Comparison of ENCODE assay signal across 27 mouse cellular contexts in genomic region chr9:109114871-109115270, GRCm38 (mm10). TPM values are rescaled to one million over a fixed set of nuclear protein-coding genes. Genes with fewer than 3 reads are reported as not detected.
DNase-seq lines count a peak whose midpoint lies in the region; ATAC-seq lines count a peak whose summit lies in the region.
"Had no signal": no experiment of that assay in that cellular context is flagged by ENCODE, and none has a peak within 500 bp of the region (broad histone marks: within the 10 kb centered on the region; RNA-seq: fewer than 3 reads in every experiment).

No protein-coding gene starts in this region.

- 90% methylated on average over 7 of the region's 7 CpGs for WGBS in kidney, embryonic 15.5 days
- 92% methylated on average over 7 of the region's 7 CpGs for WGBS in midbrain, embryonic 11.5 days
- 88% methylated on average over 7 of the region's 7 CpGs for WGBS in midbrain, embryonic 10.5 days
- WGBS in limb, embryonic 10.5 days, result 86% methylated on average over 7 of the region's 7 CpGs

- no peaks in the 10 kb centered on the region for H3K27me3 ChIP-seq in kidney, embryonic 15.5 days
- no peaks in the 10 kb centered on the region for H3K27me3 ChIP-seq in midbrain, embryonic 11.5 days (ENCODE audit: control insufficient read depth, insufficient read depth, low read length)
- H3K27me3 ChIP-seq in midbrain, embryonic 10.5 days (ENCODE audit: low read depth, poor library complexity, severe bottlenecking), result no peaks in the 10 kb centered on the region
- H3K27me3 ChIP-seq in limb, embryonic 10.5 days (ENCODE audit: low read depth, poor library complexity, severe bottlenecking), result no peaks in the 10 kb centered on the region
- H3K27me3 ChIP-seq: embryonic facial prominence, embryonic 13.5 days; forebrain, embryonic 12.5 days; intestine, embryonic 15.5 days had no signal

- DNase-seq in adrenal gland, postnatal 10 days, result peak; percentile 15
- no peak for DNase-seq in adrenal gland, postnatal 36 days
- peak; percentile 4 for DNase-seq in kidney, postnatal 10 days
- DNase-seq in midbrain, embryonic 11.5 days (ENCODE audit: low spot score, missing footprints), result peak; percentile 12
- DNase-seq in midbrain, embryonic 10.5 days (ENCODE audit: low spot score), result no peak
- DNase-seq in limb, embryonic 10.5 days (ENCODE audit: low spot score), result peak; percentile 19
- DNase-seq in layer of hippocampus, adult 8-10 months (ENCODE audit: low spot score in 2 of 2), result no peak
- DNase-seq: cerebellum, adult 11-12 months; cerebellum, adult 9-10 months; cerebellum, postnatal 25 days; gastrocnemius, postnatal 10 days had no signal

- no peak overlapping the region for H3K4me3 ChIP-seq in kidney, embryonic 15.5 days (replicated peaks)
- H3K4me3 ChIP-seq in midbrain, embryonic 11.5 days (ENCODE audit: low read depth, low read length), result no peak overlapping the region
- H3K4me3 ChIP-seq in midbrain, embryonic 10.5 days, result no peak overlapping the region
- no peak overlapping the region for H3K4me3 ChIP-seq in limb, embryonic 10.5 days
- H3K4me3 ChIP-seq: embryonic facial prominence, embryonic 13.5 days; forebrain, embryonic 12.5 days; heart, adult 2 months; intestine, embryonic 15.5 days had no signal

- no peak overlapping the region for H3K4me2 ChIP-seq in kidney, embryonic 15.5 days
- H3K4me2 ChIP-seq in midbrain, embryonic 11.5 days, result no peak overlapping the region
- H3K4me2 ChIP-seq: embryonic facial prominence, embryonic 13.5 days; forebrain, embryonic 12.5 days; heart, embryonic 11.5 days; intestine, embryonic 15.5 days had no signal

- no peak overlapping the region for H3K9ac ChIP-seq in kidney, embryonic 15.5 days
- no peak overlapping the region for H3K9ac ChIP-seq in midbrain, embryonic 11.5 days (ENCODE audit: low read length)
- H3K9ac ChIP-seq: embryonic facial prominence, embryonic 13.5 days; forebrain, embryonic 12.5 days; intestine, embryonic 15.5 days had no signal

- no peaks in the 10 kb centered on the region for H3K4me1 ChIP-seq in kidney, embryonic 15.5 days
- no peaks in the 10 kb centered on the region for H3K4me1 ChIP-seq in midbrain, embryonic 11.5 days (ENCODE audit: control insufficient read depth, insufficient read depth, low read length)
- no peaks in the 10 kb centered on the region for H3K4me1 ChIP-seq in midbrain, embryonic 10.5 days
- H3K4me1 ChIP-seq in limb, embryonic 10.5 days, result no peaks in the 10 kb centered on the region
- H3K4me1 ChIP-seq: embryonic facial prominence, embryonic 13.5 days; forebrain, embryonic 12.5 days; intestine, embryonic 15.5 days had no signal

- peaks cover 99% of the 10 kb centered on the region for H3K36me3 ChIP-seq in kidney, embryonic 15.5 days
- H3K36me3 ChIP-seq in midbrain, embryonic 11.5 days (ENCODE audit: control insufficient read depth, insufficient read depth, low read length), result peaks cover 73% of the 10 kb centered on the region
- H3K36me3 ChIP-seq in midbrain, embryonic 10.5 days, result peaks cover 100% of the 10 kb centered on the region
- H3K36me3 ChIP-seq in limb, embryonic 10.5 days, result peaks cover 100% of the 10 kb centered on the region

- H3K27ac ChIP-seq in kidney, embryonic 15.5 days, result no peak overlapping the region
- H3K27ac ChIP-seq in midbrain, embryonic 11.5 days (ENCODE audit: low read depth, low read length), result no peak overlapping the region
- H3K27ac ChIP-seq in midbrain, embryonic 10.5 days (replicated peaks), result no peak overlapping the region
- H3K27ac ChIP-seq in limb, embryonic 10.5 days, result no peak overlapping the region
- H3K27ac ChIP-seq: embryonic facial prominence, embryonic 13.5 days; forebrain, embryonic 12.5 days; heart, adult 2 months; intestine, embryonic 15.5 days had no signal

- no peak for ATAC-seq in kidney, embryonic 15.5 days (replicated peaks; ENCODE audit: low FRiP score)
- ATAC-seq in midbrain, embryonic 11.5 days (ENCODE audit: low FRiP score), result no peak
- ATAC-seq: activated CD4-positive, CD25-positive, alpha-beta regulatory T cell, adult 4 months; forebrain, embryonic 16.5 days; intestine, embryonic 15.5 days; Patski had no signal

- H3K9me3 ChIP-seq in kidney, embryonic 15.5 days (replicated peaks), result no peaks in the 10 kb centered on the region
- no peaks in the 10 kb centered on the region for H3K9me3 ChIP-seq in midbrain, embryonic 11.5 days (ENCODE audit: control insufficient read depth, low read length)
- H3K9me3 ChIP-seq in midbrain, embryonic 10.5 days (replicated peaks), result no peaks in the 10 kb centered on the region
- H3K9me3 ChIP-seq in limb, embryonic 10.5 days (replicated peaks), result no peaks in the 10 kb centered on the region
- H3K9me3 ChIP-seq: embryonic facial prominence, embryonic 13.5 days; forebrain, embryonic 12.5 days; intestine, embryonic 15.5 days had no signal

RNA-seq across cellular contexts. Expression of gene Plxnb1, which starts 19.7 kb away (rescaled TPM):
- 10 to 100 TPM; 46.9 to 69.6 TPM for total RNA-seq in adrenal gland, postnatal 10 days (2021)
- total RNA-seq in adrenal gland, postnatal 36 days (2021), result 100 to 1,000 TPM in 1 of 2 experiments, 10 to 100 TPM in 1; 82.7 to 123 TPM
- 15.2 and 19.4 TPM in 2 replicates for polyA plus RNA-seq in kidney, embryonic 15.5 days (2015; fragmentation: Nextera tagmentation; extraction: Ambion mirVana)
- polyA plus RNA-seq in midbrain, embryonic 11.5 days (2014; fragmentation: Nextera tagmentation; extraction: Ambion mirVana), result 17.1 and 17.7 TPM in 2 replicates
- 24.9 and 36.8 TPM in 2 replicates for polyA plus RNA-seq in midbrain, embryonic 10.5 days (2016; fragmentation: Nextera tagmentation; extraction: Ambion mirVana)
- polyA plus RNA-seq in limb, embryonic 10.5 days (2016; fragmentation: Nextera tagmentation; extraction: Ambion mirVana), result 18.6 and 23.7 TPM in 2 replicates
- 10 to 100 TPM; 82.9 to 99.8 (median 89.8) TPM for total RNA-seq in layer of hippocampus, adult 8-10 months (2022)

RNA-seq across cellular contexts. Expression of gene Tma7, which starts 32.5 kb away (rescaled TPM):
- total RNA-seq in adrenal gland, postnatal 10 days (2021), result 100 to 1,000 TPM; 336 to 351 TPM
- 100 to 1,000 TPM; 384 to 426 TPM for total RNA-seq in adrenal gland, postnatal 36 days (2021)
- 616 and 693 TPM in 2 replicates for polyA plus RNA-seq in kidney, embryonic 15.5 days (2015; fragmentation: Nextera tagmentation; extraction: Ambion mirVana)
- 819 and 852 TPM in 2 replicates for polyA plus RNA-seq in midbrain, embryonic 11.5 days (2014; fragmentation: Nextera tagmentation; extraction: Ambion mirVana)
- 733 and 761 TPM in 2 replicates for polyA plus RNA-seq in midbrain, embryonic 10.5 days (2016; fragmentation: Nextera tagmentation; extraction: Ambion mirVana)
- polyA plus RNA-seq in limb, embryonic 10.5 days (2016; fragmentation: Nextera tagmentation; extraction: Ambion mirVana), result 805 and 864 TPM in 2 replicates
- total RNA-seq in layer of hippocampus, adult 8-10 months (2022), result 100 to 1,000 TPM; 284 to 327 (median 306) TPM

RNA-seq across cellular contexts. Expression of gene Ccdc51, which starts 32.6 kb away (rescaled TPM):
- 10 to 100 TPM; 15.7 to 19.4 TPM for total RNA-seq in adrenal gland, postnatal 10 days (2021)
- 10 to 100 TPM; 15.6 to 20.1 TPM for total RNA-seq in adrenal gland, postnatal 36 days (2021)
- 12.9 and 13.6 TPM in 2 replicates for polyA plus RNA-seq in kidney, embryonic 15.5 days (2015; fragmentation: Nextera tagmentation; extraction: Ambion mirVana)
- polyA plus RNA-seq in midbrain, embryonic 11.5 days (2014; fragmentation: Nextera tagmentation; extraction: Ambion mirVana), result 11.4 and 14.2 TPM in 2 replicates
- polyA plus RNA-seq in midbrain, embryonic 10.5 days (2016; fragmentation: Nextera tagmentation; extraction: Ambion mirVana), result 14.5 and 14.9 TPM in 2 replicates
- 13.6 and 14.1 TPM in 2 replicates for polyA plus RNA-seq in limb, embryonic 10.5 days (2016; fragmentation: Nextera tagmentation; extraction: Ambion mirVana)
- 1 to 10 TPM; 7.8 to 9.2 (median 8.9) TPM for total RNA-seq in layer of hippocampus, adult 8-10 months (2022)

RNA-seq across cellular contexts. Expression of gene Atrip, which starts 40.9 kb away (rescaled TPM):
- 10 to 100 TPM; 13.8 to 14.2 TPM for total RNA-seq in adrenal gland, postnatal 10 days (2021)
- 10 to 100 TPM; 16.3 to 18.3 TPM for total RNA-seq in adrenal gland, postnatal 36 days (2021)
- polyA plus RNA-seq in kidney, embryonic 15.5 days (2015; fragmentation: Nextera tagmentation; extraction: Ambion mirVana), result 26.3 and 27.0 TPM in 2 replicates
- polyA plus RNA-seq in midbrain, embryonic 11.5 days (2014; fragmentation: Nextera tagmentation; extraction: Ambion mirVana), result 21.7 and 25.0 TPM in 2 replicates
- polyA plus RNA-seq in midbrain, embryonic 10.5 days (2016; fragmentation: Nextera tagmentation; extraction: Ambion mirVana), result 32.1 and 33.4 TPM in 2 replicates
- 35.3 and 36.8 TPM in 2 replicates for polyA plus RNA-seq in limb, embryonic 10.5 days (2016; fragmentation: Nextera tagmentation; extraction: Ambion mirVana)
- 10 to 100 TPM; 26.3 to 31.2 (median 28.3) TPM for total RNA-seq in layer of hippocampus, adult 8-10 months (2022)

RNA-seq across cellular contexts. Expression of gene Fbxw21, which starts 47.0 kb away (rescaled TPM):
- total RNA-seq in adrenal gland, postnatal 10 days (2021), result not detected
- total RNA-seq in adrenal gland, postnatal 36 days (2021), result not detected
- polyA plus RNA-seq in kidney, embryonic 15.5 days (2015; fragmentation: Nextera tagmentation; extraction: Ambion mirVana), result not detected in 2 replicates
- not detected in 2 replicates for polyA plus RNA-seq in midbrain, embryonic 11.5 days (2014; fragmentation: Nextera tagmentation; extraction: Ambion mirVana)
- polyA plus RNA-seq in midbrain, embryonic 10.5 days (2016; fragmentation: Nextera tagmentation; extraction: Ambion mirVana), result not detected in 2 replicates
- not detected in 2 replicates for polyA plus RNA-seq in limb, embryonic 10.5 days (2016; fragmentation: Nextera tagmentation; extraction: Ambion mirVana)
- total RNA-seq in layer of hippocampus, adult 8-10 months (2022), result not detected
- total RNA-seq: CH12.LX; gastrocnemius, postnatal 10 days; gastrocnemius, postnatal 4 days; heart, adult 2 months; heart, postnatal 25 days had no signal
- polyA plus RNA-seq: activated CD4-positive, CD25-positive, alpha-beta regulatory T cell, adult 4 months; cortical plate, adult 2 months; embryonic facial prominence, embryonic 13.5 days; forebrain, embryonic 12.5 days; forebrain, embryonic 16.5 days; frontal cortex, adult 2 months; heart, adult 2 months; heart, embryonic 11.5 days; heart, embryonic 16.5 days; hindbrain, embryonic 11.5 days; intestine, embryonic 15.5 days; Patski had no signal

Comparison
In these comparisons a context has a peak if more than half of its experiments do, and no peak if none do; other contexts are left out.
1. DNase-seq: peak in adrenal gland, postnatal 10 days (single experiment), kidney, postnatal 10 days (single experiment), midbrain, embryonic 11.5 days (single experiment) and limb, embryonic 10.5 days (single experiment); none in adrenal gland, postnatal 36 days (0 of 2), midbrain, embryonic 10.5 days (single experiment) and layer of hippocampus, adult 8-10 months (0 of 2).